Mouse (Mus musculus) large intestine, adult 2 months (tissue): ENCODE measurements around the gene Cntf. TPM values are rescaled to one million over a fixed set of nuclear protein-coding genes. Genes with fewer than 3 reads are reported as not detected.

Experiments
- DNase-seq: peaks from one replicate; pipeline ENCODE4 v3.0.0-alpha.2; 2012; ENCODE audit warnings: low read depth, low spot score
- WGBS: fragments of 180-500 bp; shearing (Covaris S2); methylation state at CpG from one replicate; pipeline ENCODE4 v1.1.7; 2018; 5-methylcytosine and 5-hydroxymethylcytosine counted together
- polyA plus RNA-seq: library from polyadenylated mRNA; depleted of rRNA; stranded (reverse); fragments of >200 nt; gene quantifications from 2 replicates; pipeline ENCODE4 v1.2.3, GENCODE M21; 2012; rRNA removed

The Cntf gene
- polyA plus RNA-seq = 2.0 TPM in 2 replicates

DNA sequence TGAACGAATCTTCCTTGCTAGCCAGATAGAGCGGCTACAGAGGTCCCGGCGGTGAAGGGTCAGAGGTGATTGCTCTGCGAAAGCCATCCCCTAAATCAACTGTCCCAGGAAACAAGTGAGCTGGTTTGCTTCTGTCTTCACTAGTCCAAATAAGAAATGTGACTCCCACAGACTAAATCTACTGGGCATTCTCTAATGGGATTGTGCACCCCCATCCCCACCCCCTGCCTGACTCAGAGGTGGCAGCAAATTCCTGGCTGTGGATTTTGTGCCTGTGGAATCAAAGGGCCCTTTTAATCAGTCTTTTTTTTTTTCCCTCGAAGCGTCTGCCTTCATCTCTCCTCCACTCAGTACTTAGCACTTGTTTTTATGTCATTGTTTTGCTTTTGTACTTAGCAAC is at the start of gene Cntf:
Gene Cntf, minus strand, starts transcription at position 325 of the 400 bp plus-strand sequence.
- WGBS = 75% methylated on average over 7 of the region's 7 CpGs
- DNase-seq = no peak

- WGBS = 64% methylated on average over 1 of the region's 1 CpGs
- no peak for DNase-seq
These were observed 48.5 kb upstream of the Cntf start for GRCm38 (mm10) chr19:12813883-12814282.

DNA sequence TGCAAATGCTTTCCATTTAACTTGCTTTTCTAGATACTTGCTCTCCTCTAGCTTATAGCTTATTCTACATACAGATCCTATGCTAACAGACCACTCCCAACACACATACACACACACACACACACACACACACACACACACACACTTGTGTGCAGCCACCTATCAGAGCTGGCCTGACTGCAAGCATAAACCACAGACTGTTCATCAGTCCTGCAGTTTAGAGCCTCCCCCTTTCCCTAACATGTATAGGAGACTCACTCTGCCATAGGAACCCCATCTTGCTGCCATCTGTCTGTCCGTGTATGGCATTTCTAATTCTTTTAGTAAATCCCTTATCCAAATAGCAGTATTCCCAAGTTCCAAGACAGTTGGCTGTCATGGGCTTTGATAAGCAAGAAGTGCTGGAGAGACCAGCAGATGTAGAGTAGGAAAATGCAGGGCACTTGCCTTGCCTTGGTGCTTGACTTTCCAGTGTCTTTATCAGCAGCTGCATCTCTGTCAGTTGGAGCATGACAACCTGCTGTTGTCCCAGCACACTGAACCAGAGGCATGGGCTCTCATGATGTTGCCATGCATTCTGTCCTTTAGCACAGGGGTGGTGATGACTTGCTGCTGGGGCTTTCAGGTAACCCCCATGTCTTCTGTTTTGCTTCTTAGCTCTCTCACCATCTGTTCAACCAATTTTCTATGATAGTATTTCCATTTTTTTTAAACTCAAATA is 47.4 kb upstream of the Cntf start:
- DNase-seq = no peak
- WGBS = 61% methylated on average over 1 of the region's 1 CpGs

DNA sequence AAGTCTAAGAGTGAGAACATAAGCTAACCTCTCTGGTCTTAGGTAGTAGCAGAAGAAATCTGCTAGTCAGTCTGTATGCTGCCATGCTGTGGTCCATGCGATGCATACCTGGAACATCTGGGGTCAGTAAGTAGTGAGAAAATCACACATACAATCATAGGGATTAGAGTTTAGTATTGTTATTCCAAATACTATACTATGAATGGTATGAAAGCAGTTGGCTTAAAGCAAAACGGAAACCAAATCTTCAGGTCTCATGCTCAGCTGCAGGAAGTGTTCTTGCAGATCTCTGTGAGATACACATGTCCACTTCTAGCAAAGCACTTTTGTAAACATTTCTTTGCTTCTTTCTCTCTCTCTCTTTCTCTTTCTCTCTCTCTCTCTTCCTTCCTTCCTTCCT is 40.8 kb upstream of the Cntf start:
- WGBS = 55% methylated on average over 2 of the region's 2 CpGs
- no peak for DNase-seq

DNA sequence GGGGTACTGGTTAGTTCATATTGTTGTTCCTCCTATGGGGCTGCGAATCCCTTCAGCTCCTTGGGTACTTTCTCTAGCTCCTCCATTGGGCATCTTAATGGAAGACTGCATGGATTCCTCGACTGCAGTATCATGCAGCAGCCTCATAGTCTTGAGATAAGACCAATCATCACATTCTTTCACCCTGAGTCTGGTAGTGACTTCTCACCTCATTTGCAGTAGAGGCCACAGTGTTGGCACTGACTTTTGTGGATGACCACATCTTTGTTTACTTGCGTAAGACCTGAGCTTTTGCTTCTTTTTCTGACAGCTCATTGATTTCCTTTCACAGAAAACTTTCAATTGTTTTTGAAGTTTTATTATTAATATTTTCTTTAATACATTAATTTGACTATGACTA is 40.3 kb upstream of the Cntf start:
- DNase-seq = no peak
- 84% methylated on average over 3 of the region's 3 CpGs for WGBS

DNA sequence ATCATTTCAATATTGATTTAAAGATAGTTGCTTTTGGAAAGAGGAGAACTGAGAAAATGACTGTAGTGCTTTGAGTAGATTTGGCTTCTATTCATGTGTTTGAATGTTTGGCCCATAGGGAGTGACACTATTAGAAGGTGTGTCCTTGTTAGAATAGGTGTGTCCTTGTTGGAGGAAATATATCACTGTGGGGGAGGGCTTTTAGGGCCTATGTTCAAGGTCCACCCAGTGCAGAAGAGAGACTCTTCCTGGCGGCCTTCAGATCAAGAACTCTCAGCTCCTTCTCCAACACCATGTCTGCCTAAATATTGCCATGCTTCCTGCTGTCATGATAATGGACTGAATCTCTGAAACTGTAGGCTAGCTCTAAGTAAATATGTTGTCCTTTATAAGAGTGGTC is 38.8 kb upstream of the Cntf start:
- 32% methylated on average over 1 of the region's 1 CpGs for WGBS
- peak; percentile 47 for DNase-seq

DNA sequence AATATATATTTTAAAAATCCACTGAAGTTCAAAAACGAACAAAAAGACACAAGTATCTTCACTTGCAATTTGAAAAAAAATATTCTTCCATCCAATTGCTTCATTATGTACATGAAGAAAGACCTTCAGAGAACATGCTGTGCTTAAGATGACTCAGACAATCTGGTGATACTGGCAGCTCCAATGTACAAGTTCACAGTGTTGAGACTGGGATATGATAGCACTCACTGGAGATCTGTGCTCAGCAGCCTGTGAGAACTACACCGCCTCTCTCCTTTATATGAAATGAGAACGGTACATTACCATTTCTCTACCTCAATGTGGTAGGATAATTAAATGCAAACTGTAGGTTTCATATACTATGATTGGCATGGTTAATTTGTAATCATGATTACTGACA is 37.4 kb upstream of the Cntf start:
- no peak for DNase-seq
- 83% methylated on average over 3 of the region's 3 CpGs for WGBS

DNA sequence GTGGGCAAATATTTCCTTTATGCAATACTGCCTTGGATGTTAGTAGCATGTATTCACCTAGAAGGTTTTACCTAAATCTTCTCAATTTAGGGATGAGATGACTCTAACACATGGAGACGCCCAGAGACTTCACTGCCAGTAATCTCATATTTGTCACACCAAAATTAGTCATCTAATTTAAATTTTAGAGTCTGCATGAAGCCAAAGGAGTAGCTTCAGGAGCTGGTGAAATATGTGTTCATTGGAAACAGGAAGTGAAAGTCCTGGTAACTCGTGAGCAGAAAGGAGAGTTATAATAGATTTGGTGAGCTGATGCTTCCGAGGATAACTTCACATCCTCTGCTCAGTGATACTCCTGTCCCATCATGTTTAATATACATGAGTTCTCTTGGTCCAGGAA is 35.6 kb upstream of the Cntf start:
- no peak for DNase-seq
- WGBS = 57% methylated on average over 3 of the region's 3 CpGs

DNA sequence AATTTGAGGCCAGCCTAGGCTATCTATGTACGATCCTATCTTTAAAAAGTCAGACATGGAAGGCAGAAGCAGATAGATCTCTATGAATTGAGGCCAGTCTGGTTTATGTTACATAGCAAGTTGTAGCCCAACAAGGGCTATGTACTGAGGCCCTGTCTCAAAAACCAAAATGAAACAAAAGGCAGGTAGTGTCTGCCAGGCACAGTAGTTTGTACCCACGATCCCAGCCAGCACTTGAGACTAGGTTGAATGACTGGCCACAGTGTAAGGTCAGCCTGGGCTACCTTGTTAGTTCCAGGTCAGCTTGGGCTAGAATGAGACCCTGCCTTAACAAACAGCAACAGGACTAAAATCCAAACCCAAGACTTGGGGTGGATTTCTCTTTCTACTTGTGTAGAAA is 35.2 kb upstream of the Cntf start:
- 70% methylated on average over 2 of the region's 2 CpGs for WGBS

GRCm38 (mm10) chr19:12799081-12799480 is 33.6 kb upstream of the Cntf start:
- 80% methylated on average over 3 of the region's 3 CpGs for WGBS
- DNase-seq = no peak

More for the DNA sequence above, 35.2 kb upstream of the Cntf start:
- no peak for DNase-seq

- no peak for DNase-seq
- 84% methylated on average over 4 of the region's 4 CpGs for WGBS
These were observed 33.0 kb upstream of the Cntf start for GRCm38 (mm10) chr19:12798404-12798803.

DNA sequence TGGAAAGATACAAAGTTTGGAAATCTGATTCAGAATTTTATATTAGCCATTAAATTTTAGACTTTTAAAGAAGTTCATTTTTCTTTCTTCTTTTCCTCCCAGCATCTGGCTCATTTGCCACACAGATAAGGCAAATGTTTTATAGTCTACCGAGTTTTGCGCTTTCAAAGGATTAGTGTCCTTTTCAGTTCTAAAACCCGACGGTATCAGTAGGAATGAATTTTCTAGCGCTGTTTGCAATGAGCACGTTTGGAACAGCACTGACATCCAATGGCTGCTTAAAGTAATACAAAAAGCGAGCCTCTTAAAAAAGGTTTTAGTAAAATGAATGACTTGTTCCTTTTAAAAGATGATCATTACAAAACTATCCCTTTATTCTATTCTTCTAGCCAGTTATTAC is 31.6 kb upstream of the Cntf start:
- WGBS = under 1% methylated on average over 7 of the region's 7 CpGs

GRCm38 (mm10) chr19:12796328-12796931 is 31.0 kb upstream of the Cntf start:
- peak; percentile 48 for DNase-seq
- WGBS = under 1% methylated on average over 29 of the region's 29 CpGs

More for the DNA sequence above, 31.6 kb upstream of the Cntf start:
- DNase-seq = no peak

GRCm38 (mm10) chr19:12795511-12796327 is 30.3 kb upstream of the Cntf start, which contains the start of the genes Zfp91 and Lpxn:
Zfp91 (minus strand) TSS chr19:12796126.
Lpxn (plus strand) TSS chr19:12796193.
- WGBS = under 1% methylated on average over 76 of the region's 76 CpGs
- peak; percentile 95 for DNase-seq

- WGBS = under 1% methylated on average over 54 of the region's 63 CpGs
- no peak for DNase-seq
These were observed 29.7 kb upstream of the Cntf start for GRCm38 (mm10) chr19:12795110-12795509.

- WGBS = under 1% methylated on average over 39 of the region's 39 CpGs
- DNase-seq = peak; percentile 70
These were observed 28.9 kb upstream of the Cntf start for GRCm38 (mm10) chr19:12794056-12795044.

DNA sequence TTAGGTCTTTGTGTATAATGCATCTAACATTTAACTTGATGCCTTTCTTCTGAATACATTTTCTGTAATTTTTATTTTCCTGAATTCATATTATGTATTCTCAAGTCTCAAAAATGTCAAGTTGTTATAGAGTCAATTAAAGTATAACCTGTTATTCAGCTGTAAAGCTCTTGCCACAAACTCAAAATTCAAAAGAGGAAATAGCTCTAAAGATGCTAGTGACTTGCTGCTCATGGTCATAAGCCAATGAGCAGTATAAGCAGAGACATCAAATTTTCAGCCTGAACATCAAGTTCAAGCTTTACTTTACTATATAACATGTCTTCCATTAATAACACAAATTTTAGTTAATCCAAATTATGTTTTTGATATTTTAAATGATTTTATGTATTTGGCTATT is 26.9 kb upstream of the Cntf start:
- no peak for DNase-seq

GRCm38 (mm10) chr19:12787721-12788120 is 22.3 kb upstream of the Cntf start:
- 55% methylated on average over 4 of the region's 4 CpGs for WGBS
- no peak for DNase-seq

DNA sequence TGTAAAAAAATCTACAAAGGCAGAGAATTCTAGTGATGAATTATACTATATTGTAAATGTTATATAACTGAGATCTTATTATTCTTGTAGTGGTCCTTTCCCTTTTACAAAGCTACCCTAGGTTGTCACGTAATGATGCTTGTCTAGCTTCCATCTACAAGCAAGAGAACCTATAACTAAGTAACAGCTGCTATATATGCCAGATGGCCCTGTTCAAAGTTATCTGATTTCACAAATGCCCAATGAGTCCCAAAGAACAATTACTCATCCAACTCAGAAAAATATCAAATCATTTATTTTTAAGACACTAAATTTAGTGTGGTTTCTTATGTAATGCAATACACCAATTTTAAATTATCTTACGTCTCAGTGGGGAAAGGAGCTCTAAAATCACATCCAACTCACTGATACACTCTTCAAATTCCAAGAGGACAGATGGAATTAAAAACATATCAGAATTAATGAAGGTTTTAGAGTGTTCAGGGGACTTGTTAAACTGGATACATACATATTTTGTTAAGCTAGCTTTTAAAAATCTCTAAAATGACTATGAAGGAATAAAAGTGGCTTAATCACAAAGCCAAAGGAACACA is 21.5 kb upstream of the Cntf start:
- no peak for DNase-seq
- 71% methylated on average over 2 of the region's 2 CpGs for WGBS
